Mouse (Mus musculus) cerebellum, adult 11 months (tissue): ENCODE results near the gene Tank.
A peak's percentile ranks its signal among the peaks of the same experiment; 100 is the strongest.

Experiments used
- DNase-seq: peaks from one replicate; pipeline ENCODE4 v3.0.0; 2022

Tank gene

DNA sequence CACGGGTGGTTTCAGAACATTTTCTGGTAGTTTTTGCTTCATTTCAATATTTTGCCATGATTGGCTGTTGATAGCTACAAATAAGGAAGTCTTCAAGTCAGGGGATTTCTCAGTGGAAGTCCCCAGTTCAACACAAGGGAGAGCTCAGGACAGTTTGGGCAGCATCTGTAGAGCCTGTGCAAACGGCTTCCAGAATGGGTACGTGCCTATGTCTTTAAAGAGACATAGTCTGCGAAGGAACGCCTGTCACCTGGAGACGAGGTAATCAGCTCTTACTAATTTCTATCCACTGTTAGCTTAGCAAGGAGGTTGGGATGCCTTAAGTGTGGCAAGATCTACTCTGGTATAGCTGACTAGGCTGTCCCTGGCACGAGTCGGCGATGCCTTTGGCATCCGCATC, at the start of gene Tank:
Tank (plus strand) TSS at position 153 of the 400 bp plus-strand sequence.
- DNase-seq: no peak

GRCm38 (mm10) chr2:61532326-61532725, 46.1 kb upstream of the Tank start:
- no peak for DNase-seq

GRCm38 (mm10) chr2:61533131-61533530, 45.3 kb upstream of the Tank start:
- DNase-seq: peak; percentile 26

DNA sequence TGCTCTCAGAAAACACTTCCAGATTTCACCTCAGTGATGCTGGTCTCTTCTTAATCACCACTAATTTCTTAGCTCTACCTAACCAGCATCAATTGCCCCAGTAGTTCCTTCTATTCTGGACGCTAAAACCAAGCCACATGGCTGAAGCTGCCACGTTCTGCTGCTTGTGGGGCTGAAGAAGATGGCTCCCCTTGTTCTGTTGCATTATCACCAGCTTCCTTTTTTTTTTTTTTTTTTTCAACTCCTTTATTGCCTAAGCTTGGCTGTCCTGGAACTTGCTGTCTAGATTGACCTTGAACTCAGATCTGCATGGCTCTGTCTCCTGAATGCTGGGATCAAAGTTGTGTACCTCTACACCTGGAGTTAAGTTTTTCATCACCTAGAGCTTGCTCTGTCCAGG, 41.5 kb upstream of the Tank start:
- DNase-seq: no peak

DNA sequence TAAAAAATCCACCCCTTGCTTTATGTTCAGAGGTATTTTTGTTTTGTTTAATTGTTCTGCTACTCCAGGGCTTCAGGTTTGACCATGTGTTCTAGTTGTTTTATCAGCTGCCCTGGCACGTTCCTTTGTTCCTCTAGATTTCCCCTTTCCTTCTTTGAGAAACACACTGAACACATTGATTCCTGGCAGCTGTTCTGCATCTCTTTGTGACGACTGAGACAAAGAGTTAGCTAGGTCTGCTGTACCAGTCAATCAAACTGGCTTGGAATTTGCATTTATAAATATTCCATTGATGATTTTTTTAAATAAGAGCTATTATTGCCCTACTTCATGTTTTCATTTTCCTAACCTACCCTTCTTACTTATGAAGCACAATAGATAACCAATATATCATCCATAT, 39.0 kb upstream of the Tank start:
- DNase-seq: no peak

DNA sequence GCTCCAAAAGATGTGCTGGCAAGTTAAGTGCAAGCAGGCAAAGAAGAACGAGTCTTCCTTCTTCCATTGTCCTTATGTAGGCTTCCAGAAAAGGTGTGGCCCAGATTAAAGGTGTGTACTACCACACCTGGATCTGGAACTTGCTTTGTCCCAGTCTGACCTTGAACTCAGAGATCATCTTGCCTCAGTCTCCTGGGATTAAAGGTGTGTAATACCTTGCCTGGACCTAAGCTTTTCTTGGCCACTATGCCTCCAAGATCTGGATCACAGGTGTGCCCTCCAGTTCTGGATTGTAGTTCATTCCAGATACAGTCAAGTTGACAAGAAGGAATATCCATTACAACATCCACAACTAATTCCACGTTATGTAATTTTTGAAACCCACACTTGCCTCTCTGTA, 36.0 kb upstream of the Tank start:
- no peak for DNase-seq

DNA sequence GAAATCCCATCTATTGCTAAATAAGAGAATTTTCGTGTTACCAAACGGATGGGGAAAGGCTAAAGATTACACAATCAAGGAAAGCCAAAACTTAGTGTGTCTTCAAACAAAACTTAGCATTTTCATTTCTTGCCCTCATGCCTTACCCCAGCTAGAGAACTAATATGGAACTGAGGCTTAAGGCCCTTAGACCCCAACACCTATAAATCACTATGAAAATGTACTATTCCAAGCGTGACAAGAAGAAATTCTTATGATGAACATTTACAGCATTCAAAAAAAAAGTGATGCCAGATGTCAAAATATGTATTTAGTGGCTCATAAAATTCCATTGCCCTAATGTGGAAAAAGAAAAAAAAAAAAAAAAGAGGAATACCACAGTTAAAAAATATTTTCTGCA, 32.7 kb upstream of the Tank start:
- DNase-seq: no peak

- no peak for DNase-seq
Measured at GRCm38 (mm10) chr2:61548021-61548420, 30.4 kb upstream of the Tank start.

GRCm38 (mm10) chr2:61551680-61552079, 26.7 kb upstream of the Tank start:
- no peak for DNase-seq

- DNase-seq: no peak
Measured at GRCm38 (mm10) chr2:61555367-61555766, 23.0 kb upstream of the Tank start.

DNA sequence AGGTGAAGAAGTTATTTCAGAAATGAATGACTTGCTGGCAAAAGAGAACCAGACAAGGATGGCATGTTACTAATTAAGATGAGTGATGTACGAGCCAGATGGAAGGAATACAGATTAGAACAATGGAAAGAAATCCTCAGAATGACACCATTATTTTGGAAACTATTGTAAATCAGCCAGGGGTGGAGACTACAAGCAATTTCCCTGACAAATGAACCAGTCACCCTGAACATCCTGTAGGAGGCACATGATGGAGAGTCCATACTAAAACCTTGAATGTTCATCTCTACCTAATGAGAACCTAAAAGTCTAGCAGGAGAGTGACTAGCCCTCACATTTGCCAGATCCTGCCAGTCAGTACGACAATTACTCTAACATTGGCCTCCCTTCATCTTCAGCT, 22.6 kb upstream of the Tank start:
- no peak for DNase-seq

- DNase-seq: no peak
Measured at GRCm38 (mm10) chr2:61556639-61557038, 21.7 kb upstream of the Tank start.

DNA sequence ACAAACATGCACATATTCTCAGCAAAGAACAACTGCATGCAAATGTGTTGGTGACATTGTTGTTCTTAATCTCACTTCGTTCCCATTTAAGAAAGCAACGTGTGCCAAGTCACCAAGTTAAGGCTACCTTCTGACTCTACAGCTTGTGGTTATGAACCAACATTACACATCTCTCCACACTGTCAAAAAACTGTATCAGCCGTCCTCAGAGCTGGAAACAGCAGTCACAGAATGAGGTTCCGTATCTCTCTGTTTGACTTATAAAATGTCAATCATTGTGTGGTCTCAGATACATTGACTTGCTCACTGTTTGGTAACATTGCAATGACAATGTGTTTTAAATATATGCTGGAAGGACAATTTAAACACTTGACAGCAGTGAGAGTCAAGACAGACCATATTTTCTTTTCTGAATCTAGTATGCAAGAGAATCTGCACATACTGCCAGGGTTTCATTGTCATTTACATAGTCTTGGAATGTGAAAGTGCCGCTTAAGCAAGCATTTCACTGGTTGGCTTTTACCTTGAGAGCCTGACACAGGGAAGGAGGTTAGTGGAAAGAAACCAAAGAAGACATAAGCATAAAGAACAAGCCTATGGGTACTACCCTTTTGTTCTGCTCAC, 20.4 kb upstream of the Tank start:
- DNase-seq: no peak

GRCm38 (mm10) chr2:61561058-61561457, 17.3 kb upstream of the Tank start:
- no peak for DNase-seq

GRCm38 (mm10) chr2:61563202-61563601, 15.2 kb upstream of the Tank start:
- DNase-seq: no peak

GRCm38 (mm10) chr2:61567045-61567783, 11.2 kb upstream of the Tank start:
- DNase-seq: no peak

DNA sequence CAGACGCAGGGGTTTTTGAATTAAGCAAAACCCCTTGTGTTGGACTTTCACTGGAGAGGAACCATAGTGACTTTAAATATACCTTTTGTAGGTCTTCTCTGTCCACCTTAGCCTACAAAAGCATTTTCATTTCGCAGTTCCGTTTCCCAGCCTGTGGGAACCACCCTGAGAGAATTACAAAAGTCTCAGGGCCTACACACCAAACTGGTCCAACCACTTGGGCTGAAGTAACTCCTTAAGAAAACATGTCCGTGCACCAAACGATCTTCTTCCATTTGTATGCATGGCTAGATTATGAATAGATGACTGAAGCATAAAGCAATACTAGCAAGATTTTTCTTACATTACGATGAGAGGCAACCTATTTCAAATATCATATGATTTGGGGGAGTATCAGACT, 9.2 kb upstream of the Tank start:
- no peak for DNase-seq

DNA sequence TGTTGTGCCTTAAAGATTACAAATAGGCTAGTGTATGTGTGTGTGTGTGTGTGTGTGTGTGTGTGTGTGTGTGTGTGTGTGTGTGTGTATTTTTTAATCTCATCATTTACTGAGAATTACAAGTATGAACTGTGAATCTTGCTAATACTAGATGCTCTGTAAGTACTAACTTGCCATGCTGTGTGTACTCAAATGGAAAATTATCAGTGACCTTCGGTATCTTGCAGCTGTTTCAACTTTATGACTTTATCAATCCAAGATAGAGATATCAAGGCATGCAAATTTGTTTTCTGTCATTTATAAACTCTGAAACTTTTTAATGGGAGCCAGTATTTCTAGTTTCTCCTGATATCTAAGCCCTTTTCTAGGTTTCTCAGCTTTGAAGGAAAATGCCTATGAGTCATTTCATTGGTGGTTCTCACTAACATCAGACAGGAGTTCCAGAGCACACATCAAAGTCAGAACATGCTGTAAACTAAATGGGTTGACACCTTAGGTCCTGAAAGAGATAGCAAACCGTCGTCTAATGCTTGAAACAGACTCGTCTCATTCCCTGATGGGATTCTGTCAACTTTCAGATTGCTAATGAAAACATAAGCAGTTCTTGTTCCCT, 6.9 kb upstream of the Tank start:
- no peak for DNase-seq

DNA sequence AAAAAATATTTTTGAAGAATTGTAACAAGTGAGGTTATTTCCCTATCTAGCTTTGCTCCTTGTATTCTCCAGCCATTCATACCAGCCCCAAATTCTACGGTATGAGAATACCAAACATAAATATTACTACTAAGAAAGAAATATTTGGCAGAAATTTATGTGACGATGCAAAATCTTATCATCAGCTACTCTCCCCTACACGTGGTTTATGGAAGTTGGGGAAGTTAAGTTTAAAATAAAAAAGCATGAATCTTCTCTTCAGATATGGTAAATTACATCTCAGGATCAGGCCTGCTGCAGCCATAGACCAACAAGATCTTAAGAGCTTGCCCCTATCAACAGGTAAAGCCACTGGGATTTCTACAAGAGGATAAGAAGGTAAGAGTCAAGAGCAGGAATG, 1.9 kb upstream of the Tank start:
- no peak for DNase-seq

- DNase-seq: no peak
Measured at GRCm38 (mm10) chr2:61576928-61577695, 1.3 kb upstream of the Tank start.

DNA sequence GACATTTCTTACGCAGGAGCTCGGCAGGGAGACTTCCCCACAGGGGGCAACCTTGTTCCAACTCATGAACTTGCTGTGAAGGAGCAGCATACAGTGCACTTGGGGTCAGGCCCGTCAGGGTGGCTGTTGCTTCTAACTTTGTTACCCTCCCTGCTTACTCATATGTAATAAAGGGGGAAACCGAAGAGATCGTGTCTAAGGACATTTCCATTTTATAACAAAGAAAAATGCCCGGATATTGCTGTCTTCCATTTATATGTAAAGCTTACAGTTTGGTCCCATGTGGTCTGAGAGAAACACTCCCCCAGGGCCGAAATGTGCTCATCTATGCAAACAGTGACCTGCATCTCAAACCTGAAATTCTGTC, 706 bp upstream of the Tank start:
- DNase-seq: no peak

- no peak for DNase-seq
Measured at GRCm38 (mm10) chr2:61579501-61579990, 1.2 kb downstream of the Tank start.

DNA sequence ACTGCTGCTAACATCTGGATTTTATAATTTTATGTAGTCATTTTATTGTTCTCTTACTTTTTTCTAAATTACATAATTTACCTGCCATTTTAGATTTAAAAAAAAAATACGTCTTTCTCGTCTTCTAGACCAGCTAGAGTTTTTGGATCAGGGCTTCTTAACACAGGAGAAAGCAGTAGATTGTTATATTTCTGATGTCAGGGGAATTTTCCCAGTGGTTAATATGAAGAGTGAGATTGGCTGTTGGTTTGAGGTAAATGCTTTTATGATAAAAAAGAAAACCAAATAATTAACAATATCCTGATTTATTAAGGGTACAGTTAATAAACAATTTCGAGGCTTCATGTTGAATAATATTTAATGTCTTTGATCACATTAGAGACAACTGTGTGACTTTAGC, 1.7 kb downstream of the Tank start:
- no peak for DNase-seq
